In the genomic region with DNA sequence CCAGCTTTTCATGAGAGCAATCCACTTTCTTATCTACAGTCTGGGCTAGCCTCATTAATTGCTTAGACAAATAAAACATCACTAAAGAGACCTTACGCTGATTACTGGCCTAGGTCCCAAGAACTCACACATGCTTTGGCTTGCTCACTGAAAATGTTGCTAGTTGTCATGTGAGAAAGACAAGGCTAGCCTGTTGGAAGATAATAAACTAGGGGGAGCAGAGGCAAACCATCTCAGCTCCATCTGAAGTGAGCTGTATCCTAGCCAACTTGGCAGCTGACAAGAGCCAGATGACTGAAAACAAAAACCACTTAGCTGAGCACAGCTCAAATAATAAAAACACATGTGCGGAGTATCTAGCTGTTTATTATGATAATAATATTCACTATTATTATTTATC, we compare ENCODE assay signal across 12 mouse cellular contexts. TPM values are rescaled to one million over a fixed set of nuclear protein-coding genes. Genes with fewer than 3 reads are reported as not detected.
DNase-seq lines count a peak whose midpoint lies in the region; ATAC-seq and TF ChIP-seq lines count a peak whose summit lies in the region.
"Had no signal": no experiment of that assay in that cellular context is flagged by ENCODE, and none has a peak within 500 bp of the region (broad histone marks: within the 10 kb centered on the region; RNA-seq: fewer than 3 reads in every experiment).

No protein-coding gene starts in this region.

- no peaks in the 10 kb centered on the region for H3K4me1 ChIP-seq in intestine, embryonic 15.5 days (replicated peaks)
- no peaks in the 10 kb centered on the region for H3K4me1 ChIP-seq in intestine, postnatal 0 days (replicated peaks; ENCODE audit: control insufficient read depth, insufficient read depth, low read length)
- H3K4me1 ChIP-seq in limb, embryonic 14.5 days (ENCODE audit: control insufficient read depth, insufficient read depth, low read length) = no peaks in the 10 kb centered on the region
- H3K4me1 ChIP-seq: hindbrain, embryonic 13.5 days had no signal

- TF ChIP-seq POLR2A in limb, embryonic 14.5 days (IDR thresholded peaks at IDR 0.05; ENCODE audit: borderline replicate concordance, extremely low read depth, insufficient read depth, insufficient read length) = no peak

- no peaks in the 10 kb centered on the region for H3K27me3 ChIP-seq in intestine, embryonic 15.5 days (replicated peaks)
- no peaks in the 10 kb centered on the region for H3K27me3 ChIP-seq in intestine, postnatal 0 days (replicated peaks; ENCODE audit: control insufficient read depth, insufficient read depth, low read length)
- H3K27me3 ChIP-seq in limb, embryonic 14.5 days (ENCODE audit: control insufficient read depth, insufficient read depth, low read length) = no peaks in the 10 kb centered on the region
- H3K27me3 ChIP-seq: CH12.LX; hindbrain, embryonic 13.5 days had no signal

- no peak overlapping the region for H3K4me2 ChIP-seq in intestine, embryonic 15.5 days (replicated peaks)
- H3K4me2 ChIP-seq in intestine, postnatal 0 days (replicated peaks; ENCODE audit: low read depth) = no peak overlapping the region
- no peak overlapping the region for H3K4me2 ChIP-seq in limb, embryonic 14.5 days (replicated peaks; ENCODE audit: low read depth, low read length, severe bottlenecking)
- H3K4me2 ChIP-seq: hindbrain, embryonic 13.5 days had no signal

- TF ChIP-seq CTCF in intestine, postnatal 0 days (IDR thresholded peaks at IDR 0.05; ENCODE audit: low read depth) = no peak
- TF ChIP-seq CTCF in left cerebral cortex, adult 2 months (IDR thresholded peaks at IDR 0.05) = no peak

- H3K27ac ChIP-seq in intestine, embryonic 15.5 days = no peak overlapping the region
- no peak overlapping the region for H3K27ac ChIP-seq in intestine, postnatal 0 days (ENCODE audit: low read depth, low read length)
- no peak overlapping the region for H3K27ac ChIP-seq in limb, embryonic 14.5 days (replicated peaks; ENCODE audit: low read depth, low read length)
- no peak overlapping the region for H3K27ac ChIP-seq in left cerebral cortex, adult 2 months
- H3K27ac ChIP-seq: hindbrain, embryonic 13.5 days had no signal

- H3K4me3 ChIP-seq in intestine, embryonic 15.5 days (replicated peaks) = no peak overlapping the region
- H3K4me3 ChIP-seq in intestine, postnatal 0 days (ENCODE audit: low read depth, low read length) = no peak overlapping the region
- H3K4me3 ChIP-seq in limb, embryonic 14.5 days (replicated peaks; ENCODE audit: low read length) = no peak overlapping the region
- H3K4me3 ChIP-seq in left cerebral cortex, adult 2 months = no peak overlapping the region
- H3K4me3 ChIP-seq: hindbrain, embryonic 13.5 days had no signal

- H3K36me3 ChIP-seq in intestine, embryonic 15.5 days = no peaks in the 10 kb centered on the region
- H3K36me3 ChIP-seq in intestine, postnatal 0 days (ENCODE audit: control insufficient read depth, insufficient read depth) = no peaks in the 10 kb centered on the region
- H3K36me3 ChIP-seq in limb, embryonic 14.5 days (ENCODE audit: control insufficient read depth, insufficient read depth, low read length) = no peaks in the 10 kb centered on the region
- H3K36me3 ChIP-seq: hindbrain, embryonic 13.5 days had no signal

- peak; percentile 8 for DNase-seq in MN1 (ENCODE audit: low spot score)
- DNase-seq in gastrocnemius, adult 18-20 months (ENCODE audit: low spot score) = peak; percentile 40
- DNase-seq in limb, embryonic 14.5 days (ENCODE audit: low spot score) = peak; percentile 73
- DNase-seq in left cerebral cortex, adult 2 months (ENCODE audit: extremely low spot score in 1 of 2, low spot score in 2 of 2) = no peak
- DNase-seq in retina, postnatal 1 day = no peak
- no peak for DNase-seq in cerebellum, adult 11 months
- DNase-seq: cerebellum, adult 11-12 months; thymus, postnatal 14 days had no signal

- peak; percentile 83 for ATAC-seq in intestine, embryonic 15.5 days
- no peak for ATAC-seq in intestine, postnatal 0 days
- peak; percentile 68; the same call in 1 of the 2 replicates for ATAC-seq in limb, embryonic 14.5 days (ENCODE audit: low FRiP score, low read depth)

- H3K9me3 ChIP-seq in intestine, embryonic 15.5 days = no peaks in the 10 kb centered on the region
- no peaks in the 10 kb centered on the region for H3K9me3 ChIP-seq in intestine, postnatal 0 days (ENCODE audit: control insufficient read depth)
- H3K9me3 ChIP-seq in limb, embryonic 14.5 days (ENCODE audit: control insufficient read depth, low read length) = no peaks in the 10 kb centered on the region
- H3K9me3 ChIP-seq: hindbrain, embryonic 13.5 days had no signal

- H3K9ac ChIP-seq in intestine, embryonic 15.5 days = no peak overlapping the region
- H3K9ac ChIP-seq in intestine, postnatal 0 days (ENCODE audit: low read depth, low read length) = no peak overlapping the region
- H3K9ac ChIP-seq in limb, embryonic 14.5 days (ENCODE audit: low read depth, low read length, severe bottlenecking) = no peak overlapping the region
- H3K9ac ChIP-seq: hindbrain, embryonic 13.5 days had no signal

- intact Hi-C loops in left cerebral cortex, adult 2 months (cut with DNase I) = no loop called here

- WGBS in intestine, embryonic 15.5 days = 34% methylated on average over 2 of the region's 2 CpGs
- WGBS in intestine, postnatal 0 days = 40% methylated on average over 2 of the region's 2 CpGs
- 48% methylated on average over 2 of the region's 2 CpGs for WGBS in limb, embryonic 14.5 days

RNA-seq across cellular contexts. Expression of a gene that starts 40.2 kb away (rescaled TPM):
- polyA plus RNA-seq in intestine, embryonic 15.5 days (2015; fragmentation: Nextera tagmentation; extraction: Ambion mirVana) = 0.45 and 0.53 TPM in 2 replicates
- 10.3 and 11.9 TPM in 2 replicates for polyA plus RNA-seq in intestine, postnatal 0 days (2015; fragmentation: Nextera tagmentation; extraction: Ambion mirVana)
- under 1 TPM in 1 of 2 experiments, not detected in 1; 0.21 TPM for total RNA-seq in gastrocnemius, adult 18-20 months (2021)
- 1.1 TPM in 2 replicates for polyA plus RNA-seq in limb, embryonic 14.5 days (2012; rRNA removed)
- 0.59 and 1.3 TPM in 2 replicates for polyA plus RNA-seq in limb, embryonic 14.5 days (2014; fragmentation: Nextera tagmentation; extraction: Ambion mirVana)
- total RNA-seq in left cerebral cortex, adult 2 months (2021) = under 1 TPM in 1 of 2 experiments, not detected in 1; 0.61 TPM
- total RNA-seq: CH12.LX had no signal
- polyA plus RNA-seq: hindbrain, embryonic 13.5 days had no signal

Comparison
In these comparisons a context has a peak if more than half of its experiments do, and no peak if none do; other contexts are left out.
1. DNase-seq: peak in MN1 (single experiment), gastrocnemius, adult 18-20 months (single experiment) and limb, embryonic 14.5 days (single experiment); none in left cerebral cortex, adult 2 months (0 of 2), retina, postnatal 1 day (single experiment) and cerebellum, adult 11 months (single experiment).